Mouse (Mus musculus): Measurements from ENCODE around the gene Nol12. TPM values are rescaled to one million over a fixed set of nuclear protein-coding genes. Genes with fewer than 3 reads are reported as not detected.

The Nol12 gene
- total and polyA plus RNA-seq, 3 experiments, result 13.7 to 91.1 (median 33.2) TPM

- DNase-seq (ENCODE audit: extremely low read depth), result no peak
- H3K27ac ChIP-seq (ENCODE audit: insufficient read depth, low read depth), result no peak overlapping the region
- no peak overlapping the region for H3K9ac ChIP-seq (ENCODE audit: insufficient read depth, low read depth)
- no peak overlapping the region for H3K4me2 ChIP-seq (ENCODE audit: insufficient read depth, low read depth, poor library complexity, severe bottlenecking)
- in situ Hi-C loops (cut with MboI; ENCODE audit: low pct_ligation_motif_present, low pct_unique_long_range_greater_than_20kb, low sequenced_read_pairs), result no loop called here
- peaks cover 10% of the 10 kb centered on the region for H3K27me3 ChIP-seq (replicated peaks)
- dilution Hi-C loops (cut with MboI; ENCODE audit: extremely low pct_ligation_motif_present, extremely low pct_unique_long_range_greater_than_20kb, low sequenced_read_pairs), result no loop called here
- no peaks in the 10 kb centered on the region for H3K36me3 ChIP-seq (replicated peaks in 1 of 2; ENCODE audit: control insufficient read depth in 1 of 2, insufficient read depth in 1 of 2, low read length in 1 of 2)
- peaks cover 2% of the 10 kb centered on the region for H3K9me3 ChIP-seq (replicated peaks; ENCODE audit: low read length)
- TF ChIP-seq ZNF384 (IDR thresholded peaks at IDR 0.05; ENCODE audit: low read depth, low read length), result peak; percentile 57
- TF ChIP-seq SMC3 (IDR thresholded peaks at IDR 0.05; ENCODE audit: low read depth, low read length), result no peak
- TF ChIP-seq JUN (IDR thresholded peaks at IDR 0.05; ENCODE audit: insufficient read depth, low read depth, low read length), result no peak
- TF ChIP-seq HCFC1 (IDR thresholded peaks at IDR 0.05; ENCODE audit: low read depth, low read length), result no peak
- TF ChIP-seq CHD2 (IDR thresholded peaks at IDR 0.05; ENCODE audit: low read length), result no peak
- peak in 1 of 2 experiments; percentile 32; a peak in 2 of 4 replicates for TF ChIP-seq CTCF (conservative IDR thresholded peaks at IDR 0.05 in 1 of 2, IDR thresholded peaks at IDR 0.05 in 1 of 2; ENCODE audit: low read depth in 2 of 2, low read length in 2 of 2)
- no peaks in the 10 kb centered on the region for H3K79me2 ChIP-seq (replicated peaks; ENCODE audit: control insufficient read depth, extremely low read depth, insufficient read depth, poor library complexity, severe bottlenecking)
- H3K4me3 ChIP-seq (replicated peaks in 1 of 3; ENCODE audit: low read depth in 2 of 3, low read length in 2 of 3, poor library complexity in 1 of 3), result no peak overlapping the region
- peaks cover 3 to 12% of the 10 kb centered on the region in 2 experiments; a peak in 1 of 4 replicates for H3K4me1 ChIP-seq (ENCODE audit: control insufficient read depth in 1 of 2, insufficient read depth in 2 of 2)
Measured at GRCm38 (mm10) chr15:78955663-78956062, 20.9 kb downstream of the Nol12 start.

GRCm38 (mm10) chr15:78956351-78956750 is 21.6 kb downstream of the Nol12 start:
- Histone ChIP-seq H3K27me3 (replicated peaks) (peaks cover 12% of the 10 kb centered on the region), H3K4me1 (ENCODE audit: control insufficient read depth in 1 of 2, insufficient read depth in 2 of 2) (peaks cover 3 to 12% of the 10 kb centered on the region in 2 experiments; a peak in 1 of 4 replicates), H3K9me3 (replicated peaks; ENCODE audit: low read length) (peaks cover 2% of the 10 kb centered on the region), H3K79me2 (replicated peaks; ENCODE audit: control insufficient read depth, extremely low read depth, insufficient read depth, poor library complexity, severe bottlenecking) (no peaks in the 10 kb centered on the region), H3K36me3 (replicated peaks in 1 of 2; ENCODE audit: control insufficient read depth in 1 of 2, insufficient read depth in 1 of 2, low read length in 1 of 2) (no peaks in the 10 kb centered on the region), H3K27ac (ENCODE audit: insufficient read depth, low read depth) (no peak overlapping the region), H3K4me3 (replicated peaks in 1 of 3; ENCODE audit: low read depth in 2 of 3, low read length in 2 of 3, poor library complexity in 1 of 3) (no peak overlapping the region), H3K4me2 (ENCODE audit: insufficient read depth, low read depth, poor library complexity, severe bottlenecking) (no peak overlapping the region), H3K9ac (ENCODE audit: insufficient read depth, low read depth) (no peak overlapping the region)
- no peak for TF ChIP-seq ZC3H11A (IDR thresholded peaks at IDR 0.05; ENCODE audit: low read depth, low read length)
- TF ChIP-seq UBTF (IDR thresholded peaks at IDR 0.05; ENCODE audit: low read depth, low read length), result no peak
- TF ChIP-seq JUND (conservative IDR thresholded peaks at IDR 0.05; ENCODE audit: low read depth, low read length), result no peak
- TF ChIP-seq MAFK (IDR thresholded peaks at IDR 0.05; ENCODE audit: insufficient replicate concordance, low read length), result peak; percentile 75; the same call in 1 of the 2 replicates
- no peak for TF ChIP-seq POLR2AphosphoS2 (IDR thresholded peaks at IDR 0.05; ENCODE audit: low read depth, low read length)
- TF ChIP-seq CHD2 (IDR thresholded peaks at IDR 0.05; ENCODE audit: low read length), result no peak
- TF ChIP-seq ZKSCAN1 (IDR thresholded peaks at IDR 0.05; ENCODE audit: borderline replicate concordance, low read depth, low read length), result no peak
- peak; percentile 30; the same call in 1 of the 2 replicates for TF ChIP-seq SMC3 (IDR thresholded peaks at IDR 0.05; ENCODE audit: low read depth, low read length)
- TF ChIP-seq CTCF (conservative IDR thresholded peaks at IDR 0.05 in 1 of 2, IDR thresholded peaks at IDR 0.05 in 1 of 2; ENCODE audit: low read depth in 2 of 2, low read length in 2 of 2), result peak; percentile 57 to 63
- no peak for TF ChIP-seq SIN3A (IDR thresholded peaks at IDR 0.05; ENCODE audit: low read length)
- in situ Hi-C loops (cut with MboI; ENCODE audit: low pct_ligation_motif_present, low pct_unique_long_range_greater_than_20kb, low sequenced_read_pairs) (no loop called here), dilution Hi-C loops (cut with MboI; ENCODE audit: extremely low pct_ligation_motif_present, extremely low pct_unique_long_range_greater_than_20kb, low sequenced_read_pairs) (no loop called here)
- peak; percentile 26 for DNase-seq (ENCODE audit: extremely low read depth)

- dilution Hi-C loops (cut with MboI; ENCODE audit: extremely low pct_ligation_motif_present, extremely low pct_unique_long_range_greater_than_20kb, low sequenced_read_pairs), result no loop called here
- peaks cover 2% of the 10 kb centered on the region for H3K9me3 ChIP-seq (replicated peaks; ENCODE audit: low read length)
- H3K4me3 ChIP-seq (replicated peaks in 1 of 3; ENCODE audit: low read depth in 2 of 3, low read length in 2 of 3, poor library complexity in 1 of 3), result no peak overlapping the region
- H3K79me2 ChIP-seq (replicated peaks; ENCODE audit: control insufficient read depth, extremely low read depth, insufficient read depth, poor library complexity, severe bottlenecking), result no peaks in the 10 kb centered on the region
- no peak for TF ChIP-seq ELF1 (IDR thresholded peaks at IDR 0.05; ENCODE audit: low read depth, low read length)
- no peak for TF ChIP-seq TBP (conservative IDR thresholded peaks at IDR 0.05; ENCODE audit: low read depth, low read length)
- no peak for TF ChIP-seq JUND (conservative IDR thresholded peaks at IDR 0.05; ENCODE audit: low read depth, low read length)
- TF ChIP-seq MEF2A (IDR thresholded peaks at IDR 0.05; ENCODE audit: borderline replicate concordance, low read depth, low read length), result no peak
- no peak for TF ChIP-seq NRF1 (IDR thresholded peaks at IDR 0.05; ENCODE audit: low read depth, low read length)
- no peak for TF ChIP-seq NELFE (IDR thresholded peaks at IDR 0.05; ENCODE audit: low read depth, low read length)
- no peak for TF ChIP-seq IRF4 (IDR thresholded peaks at IDR 0.05; ENCODE audit: low read depth, low read length)
- no peak for TF ChIP-seq RCOR1 (conservative IDR thresholded peaks at IDR 0.05; ENCODE audit: low read depth, low read length)
- no peak for TF ChIP-seq CHD2 (IDR thresholded peaks at IDR 0.05; ENCODE audit: low read length)
- in situ Hi-C loops (cut with MboI; ENCODE audit: low pct_ligation_motif_present, low pct_unique_long_range_greater_than_20kb, low sequenced_read_pairs), result no loop called here
- peaks cover 3 to 12% of the 10 kb centered on the region in 2 experiments; a peak in 1 of 4 replicates for H3K4me1 ChIP-seq (ENCODE audit: control insufficient read depth in 1 of 2, insufficient read depth in 2 of 2)
- H3K36me3 ChIP-seq (replicated peaks in 1 of 2; ENCODE audit: control insufficient read depth in 1 of 2, insufficient read depth in 1 of 2, low read length in 1 of 2), result no peaks in the 10 kb centered on the region
- H3K27me3 ChIP-seq (replicated peaks), result peaks cover 14% of the 10 kb centered on the region
- no peak overlapping the region for H3K9ac ChIP-seq (ENCODE audit: insufficient read depth, low read depth)
- DNase-seq (ENCODE audit: extremely low read depth), result no peak
- H3K27ac ChIP-seq (ENCODE audit: insufficient read depth, low read depth), result no peak overlapping the region
- no peak overlapping the region for H3K4me2 ChIP-seq (ENCODE audit: insufficient read depth, low read depth, poor library complexity, severe bottlenecking)
Measured at GRCm38 (mm10) chr15:78957021-78957420, 22.3 kb downstream of the Nol12 start.
